Mouse (Mus musculus) kidney, postnatal 0 days (tissue): ENCODE measurements around the gene Nemp1. TPM values are rescaled to one million over a fixed set of nuclear protein-coding genes. Genes with fewer than 3 reads are reported as not detected.

Experiments
- ATAC-seq: fragments of 200-750 bp; cut with Nextera tagmentation; replicated peaks from 2 replicates; pipeline ENCODE4 v1.8.0; 2017; ENCODE audit warnings: low read depth, moderate number of reproducible peaks, moderate TSS enrichment, moderate library complexity; ENCODE audit not compliant: low FRiP score
- DNase-seq: peaks from one replicate; pipeline ENCODE4 v3.0.0-alpha.2; 2016; ENCODE audit warnings: low spot score
- H3K27ac ChIP-seq: fragments of 300-500 bp; sonication (generic); 2 replicates; pipeline ENCODE4 v1.5.1; 2014; ENCODE audit warnings: mild to moderate bottlenecking
- H3K27me3 ChIP-seq: fragments of 300-500 bp; sonication (generic); 2 replicates; pipeline ENCODE4 v1.6.1; 2014; ENCODE audit warnings: low read length, mixed read lengths; ENCODE audit not compliant: insufficient read depth
- H3K36me3 ChIP-seq: fragments of 300-500 bp; sonication (generic); 2 replicates; pipeline ENCODE4 v1.6.1; 2014; ENCODE audit warnings: low read length, mixed read lengths; ENCODE audit not compliant: insufficient read depth
- H3K4me1 ChIP-seq: fragments of 300-500 bp; sonication (generic); replicated peaks from 2 replicates; pipeline ENCODE4 v1.6.1; 2014; ENCODE audit warnings: antibody characterized with exemption, low read length, mixed read lengths; ENCODE audit not compliant: insufficient read depth
- H3K4me2 ChIP-seq: fragments of 300-500 bp; sonication (generic); 2 replicates; pipeline ENCODE4 v1.6.1; 2014; ENCODE audit warnings: mild to moderate bottlenecking, low read length, moderate library complexity, mixed read lengths
- H3K4me3 ChIP-seq: fragments of 300-500 bp; sonication (generic); replicated peaks from 2 replicates; pipeline ENCODE4 v1.5.1; 2014; ENCODE audit warnings: low read depth, low read length
- H3K9ac ChIP-seq: fragments of 300-500 bp; sonication (generic); 2 replicates; pipeline ENCODE4 v1.6.1; 2014; ENCODE audit warnings: low read depth, low read length
- H3K9me3 ChIP-seq: fragments of 300-500 bp; sonication (generic); replicated peaks from 2 replicates; pipeline ENCODE4 v1.6.1; 2016; ENCODE audit warnings: low read length, inconsistent platforms, mixed read lengths
- CTCF ChIP-seq: IDR thresholded peaks from 2 replicates; pipeline ENCODE4 v1.5.1; 2016; ENCODE audit warnings: antibody characterized with exemption, low read depth, mild to moderate bottlenecking, moderate library complexity
- WGBS: fragments of 180-500 bp; shearing (Covaris S2); extraction: QIAGEN DNeasy Blood & Tissue Kit; methylation state at CpG from one replicate; pipeline ENCODE4 v1.1.7; 2014; 5-methylcytosine and 5-hydroxymethylcytosine counted together
- polyA plus RNA-seq: library from polyadenylated mRNA; unstranded; fragments of >200 nt; fragmentation: Nextera tagmentation; extraction: Ambion mirVana; gene quantifications from 2 replicates; pipeline ENCODE4 v1.2.1, GENCODE M21; 2015

The Nemp1 gene
- polyA plus RNA-seq, 1 experiment from 2014 or later, result 6.6 TPM

DNA sequence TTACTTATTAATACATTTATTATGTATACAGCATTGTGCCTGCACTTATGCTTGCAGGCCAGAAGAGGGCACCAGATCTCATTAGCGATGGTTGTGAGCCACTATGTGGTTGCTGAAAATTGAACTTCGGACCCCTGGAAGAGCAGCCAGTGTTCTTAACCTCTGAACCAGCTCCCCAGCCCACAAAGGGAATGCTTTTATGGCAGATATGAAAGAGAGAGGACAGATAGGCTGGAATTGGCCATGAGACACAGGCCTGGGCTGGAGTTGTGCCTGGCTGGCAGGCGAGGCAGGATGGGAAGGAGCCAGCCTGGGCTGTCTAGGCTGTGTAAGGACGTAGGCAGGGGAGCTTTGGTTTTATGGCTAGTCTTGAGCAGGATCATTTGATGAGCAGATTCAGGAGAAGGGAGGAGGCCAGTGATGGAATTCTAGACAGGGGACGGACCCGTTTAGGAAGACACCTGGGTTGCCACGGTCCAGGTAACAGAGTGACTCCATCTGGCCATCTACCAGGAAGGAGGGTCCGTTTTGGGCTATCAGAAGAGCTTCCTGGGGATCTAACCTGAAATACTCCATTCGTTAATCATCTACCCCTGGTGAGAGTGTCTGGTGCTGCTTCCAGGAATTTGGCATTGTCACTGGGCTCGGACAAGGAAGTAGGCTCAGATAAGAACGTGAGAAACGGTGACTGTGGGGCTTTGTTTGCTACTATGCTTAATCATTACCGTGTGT is 71.6 kb downstream of the Nemp1 start:
- Histone ChIP-seq H3K9me3 (no peaks in the 10 kb centered on the region), H3K36me3 (peaks cover 20% of the 10 kb centered on the region), H3K4me3 (0 out of 2 replicates have a peak overlapping the region, but pooled peaks have one; percentile 97), H3K27me3 (no peaks in the 10 kb centered on the region), H3K27ac (peak overlapping the region; percentile 92), H3K4me1 (no peaks in the 10 kb centered on the region), H3K9ac (0 out of 2 replicates have a peak overlapping the region, but pooled peaks have one; percentile 8), H3K4me2 (peak overlapping the region; percentile 69)
- TF ChIP-seq CTCF, result peak; percentile 82
- DNase-seq (peak; percentile 63), ATAC-seq (no peak; the same call in 1 of the 2 replicates)
- 36% methylated on average over 13 of the region's 13 CpGs for WGBS

DNA sequence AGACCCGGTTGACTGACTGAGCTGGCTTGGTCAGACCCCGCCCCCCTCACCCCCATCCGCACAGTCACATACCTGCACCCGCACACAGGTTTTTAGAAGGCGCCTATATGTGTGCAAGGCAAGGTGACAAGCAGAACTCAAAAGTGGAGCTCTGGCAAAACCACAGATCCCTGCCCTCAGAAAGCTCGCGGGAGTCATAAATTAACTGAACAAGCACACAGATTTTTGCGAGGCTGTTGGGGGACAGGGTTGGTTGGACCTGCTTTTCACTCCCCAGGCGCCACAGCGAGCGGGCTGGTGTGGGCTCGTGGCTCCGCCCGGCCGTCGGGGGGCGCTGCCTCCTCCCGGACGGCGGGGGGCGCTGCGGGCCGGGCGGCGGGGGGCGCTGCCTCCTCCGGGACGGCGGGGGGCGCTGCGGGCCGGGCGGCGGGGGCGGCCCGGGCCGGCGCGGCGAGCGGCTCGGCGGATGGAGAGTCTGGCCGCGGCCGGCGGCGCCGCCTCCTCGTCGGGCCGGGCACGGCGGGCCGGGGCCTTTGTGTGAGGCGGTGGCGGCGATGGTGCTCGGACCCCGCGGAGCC is 72.5 kb downstream of the Nemp1 start, which contains the start of gene Zbtb39:
Zbtb39 (plus strand) TSS at position 456 of the 578 bp plus-strand sequence.
- WGBS, result under 1% methylated on average over 46 of the region's 61 CpGs
- peak; percentile 83 for ATAC-seq

DNA sequence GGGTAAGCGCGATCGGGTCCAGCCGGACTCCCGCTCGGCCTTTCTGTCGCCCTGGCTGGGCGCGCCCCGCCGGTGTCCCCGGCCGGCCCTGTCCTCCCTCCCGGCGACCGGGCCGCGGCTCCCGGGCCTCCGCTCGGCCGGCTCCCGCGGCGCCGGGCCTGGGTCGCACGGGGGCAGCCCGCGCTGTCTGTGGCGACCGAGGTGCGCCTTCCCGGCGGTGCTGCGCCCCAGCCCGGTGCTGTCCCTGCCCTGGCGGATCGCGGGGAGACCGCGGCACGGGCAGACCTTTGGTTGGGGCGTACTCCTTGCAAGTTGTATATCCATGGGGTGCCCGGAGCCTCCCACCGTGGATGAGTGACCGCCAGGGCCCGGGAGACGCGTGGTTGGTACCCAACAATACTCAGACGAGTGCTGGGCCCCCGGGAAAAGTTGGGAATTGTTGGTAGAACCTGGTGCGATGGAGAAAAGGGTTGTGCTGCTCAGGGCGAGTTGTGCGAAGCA is 73.0 kb downstream of the Nemp1 start:
- ATAC-seq (no peak; the same call in 1 of the 2 replicates), DNase-seq (no peak)
- H3K4me2 ChIP-seq, result peak overlapping the region; percentile 69
- peak overlapping the region; percentile 92 for H3K27ac ChIP-seq
- WGBS, result under 1% methylated on average over 48 of the region's 55 CpGs
- H3K4me3 ChIP-seq, result peak overlapping the region; percentile 97
- H3K4me1 ChIP-seq, result no peaks in the 10 kb centered on the region
- H3K27me3 ChIP-seq, result no peaks in the 10 kb centered on the region
- no peaks in the 10 kb centered on the region for H3K9me3 ChIP-seq
- TF ChIP-seq CTCF, result no peak
- H3K36me3 ChIP-seq, result peaks cover 34% of the 10 kb centered on the region
- H3K9ac ChIP-seq, result peak overlapping the region; percentile 98

More for the DNA sequence above, 72.5 kb downstream of the Nemp1 start, which contains the start of gene Zbtb39:
- H3K9me3 ChIP-seq, result no peaks in the 10 kb centered on the region
- H3K27ac ChIP-seq, result peak within 1 kb of the TSS; percentile 92
- peak within 1 kb of the TSS; percentile 69 for H3K4me2 ChIP-seq
- peak; percentile 87 for DNase-seq
- H3K36me3 ChIP-seq, result peaks cover 29% of the 10 kb centered on the region
- peak within 1 kb of the TSS; percentile 98 for H3K9ac ChIP-seq
- peak; percentile 59 for TF ChIP-seq CTCF
- no peaks in the 10 kb centered on the region for H3K4me1 ChIP-seq
- no peaks in the 10 kb centered on the region for H3K27me3 ChIP-seq
- peak within 1 kb of the TSS; percentile 97 for H3K4me3 ChIP-seq

DNA sequence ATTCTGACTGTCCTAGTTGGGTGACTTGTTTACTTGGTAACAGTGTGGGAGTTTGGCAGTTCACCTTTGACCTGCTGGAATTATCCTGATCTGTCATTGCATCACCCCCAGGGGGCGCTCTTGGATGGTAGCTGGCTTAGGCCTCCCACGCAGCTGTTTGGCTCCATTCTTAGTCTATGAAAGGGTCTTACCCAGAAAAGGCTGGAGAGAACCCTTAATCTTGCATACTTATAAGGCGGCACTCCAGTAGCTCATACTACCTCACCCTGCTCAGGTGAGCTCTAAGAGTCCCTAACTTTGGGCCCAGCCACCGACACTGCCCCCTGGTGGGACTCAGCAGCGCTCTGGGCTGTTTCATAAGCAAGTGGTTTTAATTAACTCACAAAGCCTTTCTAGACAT is 78.0 kb downstream of the Nemp1 start:
- ATAC-seq (peak; percentile 2; the same call in 1 of the 2 replicates), DNase-seq (peak; percentile 68)
- no peaks in the 10 kb centered on the region for H3K9me3 ChIP-seq
- H3K27ac ChIP-seq, result no peak overlapping the region
- peaks cover 8% of the 10 kb centered on the region; the same call in 1 of the 2 replicates for H3K4me1 ChIP-seq
- H3K4me3 ChIP-seq, result no peak overlapping the region
- H3K36me3 ChIP-seq, result peaks cover 43% of the 10 kb centered on the region
- 80% methylated on average over 5 of the region's 5 CpGs for WGBS
- no peaks in the 10 kb centered on the region for H3K27me3 ChIP-seq
- H3K9ac ChIP-seq, result no peak overlapping the region
- no peak overlapping the region for H3K4me2 ChIP-seq
- peak; percentile 76 for TF ChIP-seq CTCF

DNA sequence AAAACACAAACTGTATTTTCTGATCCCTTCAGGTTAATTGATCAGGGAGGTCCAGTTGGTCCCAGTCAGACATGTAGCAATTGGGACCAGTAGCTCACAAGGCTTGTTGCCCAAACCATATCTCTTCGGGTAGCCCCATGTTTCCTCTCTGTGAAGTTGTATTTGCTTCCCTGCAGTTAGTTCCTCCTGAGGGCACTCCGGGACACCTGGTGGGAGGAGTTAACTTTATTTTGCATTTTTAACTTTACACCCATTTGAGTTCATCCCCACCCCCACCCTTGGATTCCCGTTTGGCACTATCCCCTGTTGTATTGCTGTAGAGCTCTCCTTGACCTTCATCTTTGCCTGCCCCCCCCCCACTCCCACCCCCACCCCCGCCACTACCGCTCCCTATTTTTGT is 79.2 kb downstream of the Nemp1 start:
- Histone ChIP-seq H3K4me1 (peaks cover 13% of the 10 kb centered on the region; the same call in 1 of the 2 replicates), H3K9me3 (no peaks in the 10 kb centered on the region), H3K27ac (no peak overlapping the region), H3K36me3 (peaks cover 43% of the 10 kb centered on the region), H3K4me3 (no peak overlapping the region), H3K4me2 (no peak overlapping the region), H3K9ac (no peak overlapping the region), H3K27me3 (no peaks in the 10 kb centered on the region)
- 59% methylated on average over 5 of the region's 5 CpGs for WGBS
- no peak for ATAC-seq
- TF ChIP-seq CTCF, result no peak
- no peak for DNase-seq

DNA sequence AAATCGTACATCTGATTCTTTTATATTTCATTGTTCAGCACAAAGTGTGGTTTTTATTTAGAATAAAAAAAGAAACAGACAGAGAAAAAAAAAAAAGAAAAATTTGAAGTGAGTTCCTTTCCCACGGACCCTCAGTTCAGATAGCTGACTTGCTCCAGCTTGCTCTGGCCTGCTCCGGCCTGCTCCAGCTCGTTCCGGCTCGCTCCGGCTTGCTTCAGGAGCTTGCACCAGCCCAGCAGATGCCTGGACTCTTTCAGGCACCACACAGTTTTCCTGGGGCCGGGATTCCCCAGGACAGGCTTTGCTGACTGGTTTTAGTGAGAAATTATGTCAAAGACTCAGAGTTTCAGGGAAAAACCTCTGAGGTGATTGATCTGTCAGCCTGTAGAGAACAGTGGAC is 80.6 kb downstream of the Nemp1 start:
- H3K4me1 ChIP-seq, result peaks cover 13% of the 10 kb centered on the region; the same call in 1 of the 2 replicates
- TF ChIP-seq CTCF, result no peak
- H3K36me3 ChIP-seq, result peaks cover 33% of the 10 kb centered on the region
- H3K4me3 ChIP-seq, result no peak overlapping the region
- H3K4me2 ChIP-seq, result no peak overlapping the region
- no peaks in the 10 kb centered on the region for H3K9me3 ChIP-seq
- DNase-seq (no peak), ATAC-seq (no peak)
- H3K9ac ChIP-seq, result no peak overlapping the region
- H3K27ac ChIP-seq, result peak overlapping the region; percentile 20; the same call in 1 of the 2 replicates
- 79% methylated on average over 8 of the region's 8 CpGs for WGBS
- H3K27me3 ChIP-seq, result no peaks in the 10 kb centered on the region
